Mouse (Mus musculus) forebrain, embryonic 13.5 days (tissue): ENCODE data around the gene Hcfc1r1. TPM values are rescaled to one million over a fixed set of nuclear protein-coding genes. Genes with fewer than 3 reads are reported as not detected.

Experiments
- ATAC-seq: fragments of 200-750 bp; cut with Nextera tagmentation; 2 replicates; pipeline ENCODE4 v1.8.0; 2017
- H3K27ac ChIP-seq: fragments of 300-500 bp; sonication (generic); 2 replicates; pipeline ENCODE4 v1.5.1; 2015; ENCODE audit warnings: inconsistent platforms, mild to moderate bottlenecking, moderate library complexity
- H3K27me3 ChIP-seq: fragments of 300-500 bp; sonication (generic); 2 replicates; pipeline ENCODE4 v1.6.1; 2015; ENCODE audit warnings: mild to moderate bottlenecking, inconsistent platforms
- H3K36me3 ChIP-seq: fragments of 300-500 bp; sonication (generic); 2 replicates; pipeline ENCODE4 v1.6.1; 2015; ENCODE audit warnings: mild to moderate bottlenecking, inconsistent platforms; ENCODE audit not compliant: poor library complexity, severe bottlenecking
- H3K4me1 ChIP-seq: fragments of 300-500 bp; sonication (generic); 2 replicates; pipeline ENCODE4 v1.6.1; 2015; ENCODE audit warnings: inconsistent platforms
- H3K4me2 ChIP-seq: fragments of 300-500 bp; sonication (generic); 2 replicates; pipeline ENCODE4 v1.6.1; 2015; ENCODE audit warnings: inconsistent platforms, mild to moderate bottlenecking, moderate library complexity
- H3K4me3 ChIP-seq: fragments of 300-500 bp; sonication (generic); 2 replicates; pipeline ENCODE4 v1.5.1; 2015; ENCODE audit warnings: mild to moderate bottlenecking, inconsistent platforms
- H3K9ac ChIP-seq: fragments of 300-500 bp; sonication (generic); 2 replicates; pipeline ENCODE4 v1.6.1; 2015; ENCODE audit warnings: mild to moderate bottlenecking, inconsistent platforms
- H3K9me3 ChIP-seq: fragments of 300-500 bp; sonication (generic); replicated peaks from 2 replicates; pipeline ENCODE4 v1.6.1; 2016; ENCODE audit warnings: inconsistent platforms
- WGBS: fragments of 180-500 bp; shearing (Covaris S2); methylation state at CpG from one replicate; pipeline ENCODE4 v1.1.7; 2015; 5-methylcytosine and 5-hydroxymethylcytosine counted together
- polyA plus RNA-seq: library from polyadenylated mRNA; unstranded; fragments of >200 nt; fragmentation: Nextera tagmentation; extraction: Ambion mirVana; gene quantifications from 2 replicates; pipeline ENCODE4 v1.2.1, GENCODE M21; 2015

Hcfc1r1 gene
- polyA plus RNA-seq, 1 experiment from 2014 or later = 60.3 TPM

- Histone ChIP-seq H3K4me1 (peaks cover 6% of the 10 kb centered on the region), H3K27ac (no peak overlapping the region), H3K4me2 (peak overlapping the region; percentile 100), H3K27me3 (peaks cover 58% of the 10 kb centered on the region), H3K9me3 (no peaks in the 10 kb centered on the region), H3K4me3 (peak overlapping the region; percentile 73), H3K36me3 (no peaks in the 10 kb centered on the region), H3K9ac (peak overlapping the region; percentile 71)
- under 1% methylated on average over 82 of the region's 101 CpGs for WGBS
- peak; percentile 76 for ATAC-seq
Observed at GRCm38 (mm10) chr17:23699131-23700077, 26.0 kb downstream of the Hcfc1r1 start.

DNA sequence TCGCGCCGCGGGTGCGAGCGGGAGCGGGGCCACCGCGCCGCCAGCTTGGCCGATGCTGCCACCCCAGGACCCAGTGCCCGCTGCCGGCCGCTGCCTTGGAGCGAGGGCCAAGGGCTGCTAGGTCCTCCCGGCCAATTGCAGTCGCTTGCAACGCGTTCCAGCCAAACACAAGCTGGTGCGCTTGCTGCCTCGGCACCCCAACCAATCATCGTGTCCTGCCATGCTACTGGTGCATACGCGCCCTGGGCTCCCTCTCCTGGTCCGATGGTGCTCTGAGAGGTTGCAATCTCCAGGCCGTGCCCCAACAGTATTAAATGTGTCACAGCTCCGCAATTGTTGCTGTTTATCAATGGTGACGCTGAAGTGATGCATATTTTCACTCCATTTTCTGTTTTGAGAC, 26.7 kb downstream of the Hcfc1r1 start:
- H3K4me3 ChIP-seq = peak overlapping the region; percentile 73
- H3K9me3 ChIP-seq = no peaks in the 10 kb centered on the region
- H3K27me3 ChIP-seq = peaks cover 58% of the 10 kb centered on the region
- ATAC-seq = peak; percentile 98
- peak overlapping the region; percentile 100 for H3K4me2 ChIP-seq
- no peak overlapping the region for H3K27ac ChIP-seq
- no peaks in the 10 kb centered on the region for H3K36me3 ChIP-seq
- H3K9ac ChIP-seq = peak overlapping the region; percentile 71
- WGBS = 1% methylated on average over 28 of the region's 28 CpGs
- peaks cover 6% of the 10 kb centered on the region for H3K4me1 ChIP-seq

GRCm38 (mm10) chr17:23703301-23703700, 29.9 kb downstream of the Hcfc1r1 start:
- H3K27me3 ChIP-seq = peaks cover 51% of the 10 kb centered on the region
- H3K9ac ChIP-seq = no peak overlapping the region
- peaks cover 6% of the 10 kb centered on the region for H3K4me1 ChIP-seq
- WGBS = 83% methylated on average over 9 of the region's 9 CpGs
- no peak for ATAC-seq
- H3K27ac ChIP-seq = no peak overlapping the region
- H3K4me3 ChIP-seq = no peak overlapping the region
- no peaks in the 10 kb centered on the region for H3K36me3 ChIP-seq
- H3K9me3 ChIP-seq = no peaks in the 10 kb centered on the region
- no peak overlapping the region for H3K4me2 ChIP-seq

GRCm38 (mm10) chr17:23704741-23705140, 31.3 kb downstream of the Hcfc1r1 start:
- H3K4me3 ChIP-seq = no peak overlapping the region
- 60% methylated on average over 7 of the region's 7 CpGs for WGBS
- no peaks in the 10 kb centered on the region for H3K4me1 ChIP-seq
- peaks cover 36% of the 10 kb centered on the region for H3K27me3 ChIP-seq
- H3K4me2 ChIP-seq = no peak overlapping the region
- no peak for ATAC-seq
- no peak overlapping the region for H3K27ac ChIP-seq
- no peaks in the 10 kb centered on the region for H3K9me3 ChIP-seq
- no peaks in the 10 kb centered on the region for H3K36me3 ChIP-seq
- H3K9ac ChIP-seq = no peak overlapping the region

DNA sequence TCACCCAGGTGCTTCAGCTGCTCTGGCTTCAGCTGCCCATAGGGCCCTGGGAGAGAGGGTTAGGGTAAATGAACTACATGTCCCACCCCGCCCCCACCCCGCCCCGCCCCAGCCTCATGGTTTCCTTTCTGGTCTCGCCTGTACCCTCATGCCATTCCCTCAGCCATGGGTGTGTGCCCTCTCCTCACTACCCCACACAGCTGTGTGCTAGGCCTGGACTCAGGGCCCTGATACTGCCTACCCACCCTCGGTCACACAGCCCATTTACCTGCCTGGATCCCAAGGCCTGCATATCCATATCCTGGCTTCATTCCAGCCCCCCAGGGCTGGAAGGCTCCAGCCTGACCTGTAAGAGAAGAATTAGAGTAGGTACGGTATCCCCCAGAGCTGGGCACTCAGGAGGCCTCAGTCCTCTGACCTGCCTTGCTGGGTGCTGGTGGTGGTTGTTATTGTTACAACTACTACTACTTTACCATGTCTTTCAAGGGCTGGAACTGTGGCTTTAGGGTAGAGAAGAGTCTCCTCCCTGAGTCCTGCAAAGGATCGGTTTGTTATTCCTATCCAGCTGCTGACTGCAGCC, 32.2 kb downstream of the Hcfc1r1 start:
- Histone ChIP-seq H3K36me3 (no peaks in the 10 kb centered on the region), H3K9ac (no peak overlapping the region), H3K9me3 (no peaks in the 10 kb centered on the region), H3K4me3 (no peak overlapping the region), H3K27me3 (peaks cover 28% of the 10 kb centered on the region), H3K27ac (no peak overlapping the region), H3K4me2 (no peak overlapping the region), H3K4me1 (no peaks in the 10 kb centered on the region)
- 0 out of 2 replicates have a peak, but pooled peaks have one; percentile 16 for ATAC-seq
- 78% methylated on average over 7 of the region's 7 CpGs for WGBS

- Histone ChIP-seq H3K4me1 (no peaks in the 10 kb centered on the region), H3K9ac (no peak overlapping the region), H3K9me3 (no peaks in the 10 kb centered on the region), H3K4me3 (no peak overlapping the region), H3K27ac (no peak overlapping the region), H3K27me3 (peaks cover 22% of the 10 kb centered on the region; the same call in 1 of the 2 replicates), H3K4me2 (no peak overlapping the region), H3K36me3 (no peaks in the 10 kb centered on the region)
- 0% methylated on average over 3 of the region's 3 CpGs for WGBS
- ATAC-seq = peak; percentile 51; the same call in 1 of the 2 replicates
Observed at GRCm38 (mm10) chr17:23706212-23706611, 32.8 kb downstream of the Hcfc1r1 start.

GRCm38 (mm10) chr17:23717003-23717402, 43.6 kb downstream of the Hcfc1r1 start:
- 56% methylated on average over 2 of the region's 2 CpGs for WGBS
- Histone ChIP-seq H3K36me3 (no peaks in the 10 kb centered on the region), H3K4me1 (no peaks in the 10 kb centered on the region), H3K4me3 (no peak overlapping the region), H3K9ac (no peak overlapping the region), H3K27me3 (peaks cover 3% of the 10 kb centered on the region; the same call in 1 of the 2 replicates), H3K9me3 (no peaks in the 10 kb centered on the region), H3K4me2 (no peak overlapping the region), H3K27ac (no peak overlapping the region)
- no peak for ATAC-seq

DNA sequence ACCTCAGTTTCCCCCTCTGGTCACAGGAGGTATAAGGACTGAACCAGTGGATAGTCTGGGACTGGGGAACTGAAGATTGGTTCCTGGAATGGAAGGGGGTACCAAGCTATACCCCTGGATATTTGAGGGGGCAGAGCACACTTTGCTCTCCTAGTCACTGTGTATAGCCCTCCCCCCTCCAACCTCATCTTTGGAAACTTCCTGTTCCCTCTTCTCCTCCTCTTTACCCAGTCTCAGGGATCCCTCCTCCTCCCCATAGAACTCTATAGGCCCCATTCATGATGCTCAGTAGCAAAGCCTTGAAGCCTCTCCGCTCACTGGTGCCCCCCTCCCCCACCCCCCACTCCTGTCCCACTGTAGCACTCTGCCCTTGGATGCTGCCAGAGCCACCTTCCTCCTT, 46.1 kb downstream of the Hcfc1r1 start:
- H3K9me3 ChIP-seq = no peaks in the 10 kb centered on the region
- H3K9ac ChIP-seq = no peak overlapping the region
- H3K4me3 ChIP-seq = no peak overlapping the region
- H3K27ac ChIP-seq = no peak overlapping the region
- no peak for ATAC-seq
- H3K36me3 ChIP-seq = no peaks in the 10 kb centered on the region
- 20% methylated on average over 1 of the region's 1 CpGs for WGBS
- peaks cover 3% of the 10 kb centered on the region; the same call in 1 of the 2 replicates for H3K27me3 ChIP-seq
- no peaks in the 10 kb centered on the region for H3K4me1 ChIP-seq
- no peak overlapping the region for H3K4me2 ChIP-seq

DNA sequence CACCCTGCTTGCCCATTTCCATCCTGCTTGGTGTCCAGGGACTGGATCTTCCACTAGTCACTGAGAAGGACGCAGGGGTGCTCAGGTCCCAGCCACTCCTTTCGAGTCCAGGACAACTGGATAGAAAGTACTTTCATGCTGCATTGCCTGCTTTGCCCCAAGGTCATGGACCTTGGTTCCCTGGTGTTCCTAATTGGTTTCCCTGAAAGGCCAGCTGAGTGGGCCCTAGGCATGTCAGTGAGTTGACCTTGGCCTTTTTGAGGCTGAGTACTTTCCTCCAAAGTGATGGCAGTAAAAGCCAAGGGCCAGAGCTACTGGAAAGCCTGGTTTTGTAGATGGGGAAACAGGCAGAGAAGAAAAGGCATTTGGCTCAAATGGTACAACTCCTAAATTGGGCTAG, 48.5 kb downstream of the Hcfc1r1 start:
- H3K4me1 ChIP-seq = peaks cover 8% of the 10 kb centered on the region; the same call in 1 of the 2 replicates
- no peak overlapping the region for H3K4me3 ChIP-seq
- no peaks in the 10 kb centered on the region for H3K36me3 ChIP-seq
- no peak overlapping the region for H3K4me2 ChIP-seq
- H3K9ac ChIP-seq = 0 out of 2 replicates have a peak overlapping the region, but pooled peaks have one; percentile 12
- peaks cover 3% of the 10 kb centered on the region; the same call in 1 of the 2 replicates for H3K27me3 ChIP-seq
- ATAC-seq = no peak
- H3K27ac ChIP-seq = no peak overlapping the region
- no peaks in the 10 kb centered on the region for H3K9me3 ChIP-seq
- 82% methylated on average over 2 of the region's 2 CpGs for WGBS

GRCm38 (mm10) chr17:23722376-23723125, 49.2 kb downstream of the Hcfc1r1 start, which contains the start of gene 1520401A03Rik:
1520401A03Rik (minus strand) TSS chr17:23722783.
- Histone ChIP-seq H3K4me2 (no peak within 1 kb of the TSS), H3K36me3 (no peaks in the 10 kb centered on the region), H3K4me3 (no peak within 1 kb of the TSS), H3K27ac (no peak within 1 kb of the TSS), H3K9ac (peak within 1 kb of the TSS; percentile 12; the same call in 1 of the 2 replicates), H3K4me1 (peaks cover 15% of the 10 kb centered on the region), H3K9me3 (no peaks in the 10 kb centered on the region), H3K27me3 (peaks cover 3% of the 10 kb centered on the region; the same call in 1 of the 2 replicates)
- ATAC-seq = no peak
- WGBS = 69% methylated on average over 7 of the region's 7 CpGs
